Mouse (Mus musculus): ENCODE data around the gene Arid5b.

Arid5b gene

GRCm38 (mm10) chr10:68159759-68160158 is 118.8 kb downstream of the Arid5b start:
- no peak for DNase-seq

GRCm38 (mm10) chr10:68158555-68158954 is 120.0 kb downstream of the Arid5b start:
- no peak for DNase-seq

- DNase-seq, result no peak
These were observed 121.0 kb downstream of the Arid5b start for GRCm38 (mm10) chr10:68157511-68157910.

DNA sequence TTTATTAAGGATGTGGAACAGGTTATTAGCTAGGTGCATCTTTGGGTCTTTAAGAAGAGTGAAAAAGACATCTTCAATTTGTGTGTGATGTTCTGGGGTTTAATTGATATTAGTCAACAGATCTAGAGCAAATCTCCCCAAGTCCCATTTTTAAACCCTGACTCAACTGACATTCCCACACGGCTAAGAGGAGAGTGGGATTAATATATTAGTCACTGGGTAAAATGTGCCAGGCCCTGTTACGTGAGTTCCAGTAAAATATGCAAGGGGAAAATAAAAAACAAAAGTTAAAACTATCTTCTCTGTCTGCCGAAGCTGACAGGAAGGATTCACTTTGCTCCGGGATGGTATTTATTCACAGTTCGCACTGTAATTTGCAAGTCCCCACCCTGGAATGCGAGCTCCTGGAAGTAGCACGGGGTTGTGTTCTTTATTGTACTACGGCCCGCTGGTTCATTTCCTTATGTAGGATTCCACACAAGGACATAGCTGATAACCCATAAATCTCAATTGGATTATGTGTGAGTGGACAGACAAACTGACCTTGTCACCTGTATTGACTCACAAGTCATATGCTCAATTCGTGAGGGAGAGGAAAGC is 121.8 kb downstream of the Arid5b start:
- DNase-seq, result no peak

DNA sequence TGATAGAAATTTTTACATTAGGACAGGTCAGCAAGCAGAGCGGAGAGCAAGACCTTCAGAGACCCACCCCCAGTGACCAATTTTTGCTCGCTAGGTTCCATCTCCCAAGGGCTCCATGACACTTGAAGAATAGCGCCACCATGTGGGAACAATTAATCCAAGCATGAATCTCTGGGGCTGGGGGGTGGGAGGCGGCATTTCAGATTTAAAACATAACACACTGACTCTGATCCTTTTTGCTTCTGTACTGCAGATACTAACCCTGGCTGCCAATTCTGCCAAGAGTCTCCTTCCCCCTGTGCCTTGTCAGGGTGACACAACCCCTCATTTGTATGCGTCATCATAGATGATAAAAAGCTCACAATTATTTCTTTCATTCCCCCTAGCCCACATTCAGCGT is 122.4 kb downstream of the Arid5b start:
- no peak for DNase-seq

DNA sequence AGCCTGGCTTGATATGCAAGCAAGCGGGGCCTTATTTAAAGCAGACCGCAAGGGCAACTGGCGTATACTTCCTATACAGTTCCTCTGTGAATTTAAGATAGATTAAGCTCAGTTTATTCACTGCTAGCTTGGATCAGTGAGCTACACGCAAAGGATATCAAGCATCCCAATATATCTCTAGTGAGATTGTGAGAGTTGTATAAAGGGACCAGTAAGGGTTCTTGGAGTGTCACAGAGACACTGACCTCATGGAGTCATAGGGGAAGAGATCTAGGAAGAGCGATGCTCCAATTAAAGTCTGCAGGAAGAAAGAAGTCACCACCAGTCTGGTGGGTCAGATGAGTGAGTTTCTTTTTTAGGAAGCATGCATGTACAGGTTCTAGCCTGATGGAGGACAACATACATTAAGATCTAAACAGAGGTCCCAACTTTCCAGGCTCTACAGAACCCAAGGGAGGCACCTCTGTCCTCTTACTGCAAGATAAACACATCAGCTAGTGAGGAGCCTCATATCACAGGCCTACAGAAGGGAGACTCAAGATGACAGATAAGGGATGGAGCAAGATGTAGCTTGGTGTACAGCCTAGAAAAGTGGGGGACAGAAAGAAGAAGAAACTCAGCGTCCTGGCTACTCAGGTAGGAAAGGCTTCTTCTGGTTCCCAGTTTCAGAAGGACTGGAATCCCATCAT is 123.0 kb downstream of the Arid5b start:
- DNase-seq, result no peak

DNA sequence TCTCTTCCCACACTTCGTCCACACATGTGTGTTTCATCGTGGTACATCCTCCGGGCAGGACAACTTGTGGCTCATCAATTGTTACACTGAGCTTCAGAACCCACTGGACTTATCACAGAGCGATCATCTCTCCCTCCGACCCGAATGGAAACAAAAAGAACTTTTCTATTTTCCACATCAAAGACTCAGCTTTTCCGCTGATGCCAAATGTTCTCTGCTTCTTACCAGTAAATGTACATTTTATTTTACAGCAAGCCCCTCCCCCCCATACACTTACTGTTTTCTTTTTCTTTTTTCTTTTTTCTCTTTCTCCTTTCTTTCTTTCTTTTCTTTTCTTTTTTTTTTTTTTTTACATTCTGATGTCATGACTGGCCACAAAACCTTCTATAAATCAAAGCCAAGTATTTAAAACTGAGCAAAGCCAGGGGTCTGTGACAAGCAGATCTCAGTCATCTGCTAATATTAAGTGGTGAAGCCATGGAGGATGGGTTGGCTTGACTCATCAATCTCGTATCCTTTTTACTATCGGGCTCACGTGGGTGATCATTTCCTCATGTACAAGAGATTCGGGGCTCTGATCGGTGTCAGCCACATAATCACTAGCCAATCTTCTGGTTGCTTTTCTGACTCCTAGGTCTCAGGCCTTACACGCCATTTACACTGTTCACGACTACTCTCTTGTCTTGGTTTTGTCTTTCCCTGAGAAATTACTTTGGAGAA is 124.3 kb downstream of the Arid5b start:
- DNase-seq, result no peak

- no peak for DNase-seq
These were observed 125.0 kb downstream of the Arid5b start for GRCm38 (mm10) chr10:68153344-68154045.

GRCm38 (mm10) chr10:68148495-68148894 is 130.0 kb downstream of the Arid5b start:
- no peak for DNase-seq

DNA sequence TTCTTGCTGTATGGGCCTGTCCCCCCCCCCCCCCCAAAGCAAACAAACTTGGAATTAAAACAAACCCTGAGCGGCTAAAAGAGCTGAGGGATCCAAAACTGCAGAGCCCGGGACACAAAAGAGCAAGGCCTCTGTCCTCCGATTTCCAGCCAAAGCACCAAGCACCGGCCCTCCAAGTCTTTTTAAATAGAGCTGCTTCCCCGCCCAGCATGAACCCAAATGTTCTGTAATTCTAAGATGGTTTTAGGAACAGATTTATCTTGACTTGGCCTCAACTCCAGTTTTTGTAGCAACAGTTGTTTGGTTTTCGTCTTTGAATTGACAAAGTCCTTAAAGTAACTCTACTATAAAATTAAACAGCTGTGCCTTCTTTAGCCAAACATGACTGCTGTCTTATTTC is 130.8 kb downstream of the Arid5b start:
- no peak for DNase-seq

DNA sequence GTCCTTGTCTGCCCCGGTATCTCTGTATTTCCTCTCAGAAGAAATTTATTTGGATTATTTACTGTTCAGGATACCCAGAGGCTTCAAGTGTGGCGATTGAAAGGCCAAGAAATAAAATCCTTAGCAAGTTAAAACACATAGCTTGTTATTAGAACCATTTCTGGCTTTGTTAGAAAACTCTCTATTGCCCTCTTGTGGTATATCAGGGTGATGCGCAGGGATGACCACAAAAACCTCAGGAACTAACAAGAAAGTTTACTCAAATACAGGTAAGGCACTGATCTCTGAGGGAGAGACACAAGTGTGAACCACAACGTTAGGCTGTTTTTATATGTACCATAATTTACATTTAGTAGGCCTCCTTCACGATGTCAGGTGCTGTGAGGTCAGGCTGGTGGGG is 131.7 kb downstream of the Arid5b start:
- peak in 1 of 2 experiments; percentile 44 for DNase-seq

DNA sequence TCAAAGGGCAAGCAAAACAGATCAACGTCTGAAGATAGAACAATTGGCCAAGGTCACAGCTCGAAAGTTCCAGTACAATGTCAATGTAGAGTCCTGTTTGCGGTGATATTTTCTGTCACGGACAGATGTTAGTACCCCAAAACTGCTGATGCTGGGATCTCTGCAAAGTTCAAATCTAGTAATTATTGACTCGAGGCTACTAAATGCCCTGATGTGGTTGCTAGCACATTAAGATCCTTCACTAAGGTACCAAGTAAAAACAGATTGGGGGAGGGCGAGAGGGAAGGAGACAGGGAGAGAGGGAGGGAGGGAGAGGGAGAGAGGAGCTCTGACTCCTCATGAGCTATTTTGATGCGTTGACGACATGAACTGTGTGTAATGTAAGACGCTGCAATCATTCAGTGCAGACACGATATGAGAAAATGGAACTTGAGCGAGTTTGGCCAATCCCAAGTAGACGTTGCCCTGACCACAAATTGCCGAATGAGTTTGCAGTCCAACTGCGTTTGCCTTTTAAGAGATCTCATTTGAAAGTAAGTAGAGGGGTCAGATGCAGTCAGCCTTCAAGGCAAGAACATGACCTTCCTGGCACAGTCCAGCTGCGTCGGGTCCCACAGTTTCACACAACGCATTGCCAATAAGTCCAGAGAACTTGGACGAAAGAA is 133.1 kb downstream of the Arid5b start:
- DNase-seq, result no peak

GRCm38 (mm10) chr10:68142501-68142900 is 136.0 kb downstream of the Arid5b start:
- DNase-seq, result no peak

DNA sequence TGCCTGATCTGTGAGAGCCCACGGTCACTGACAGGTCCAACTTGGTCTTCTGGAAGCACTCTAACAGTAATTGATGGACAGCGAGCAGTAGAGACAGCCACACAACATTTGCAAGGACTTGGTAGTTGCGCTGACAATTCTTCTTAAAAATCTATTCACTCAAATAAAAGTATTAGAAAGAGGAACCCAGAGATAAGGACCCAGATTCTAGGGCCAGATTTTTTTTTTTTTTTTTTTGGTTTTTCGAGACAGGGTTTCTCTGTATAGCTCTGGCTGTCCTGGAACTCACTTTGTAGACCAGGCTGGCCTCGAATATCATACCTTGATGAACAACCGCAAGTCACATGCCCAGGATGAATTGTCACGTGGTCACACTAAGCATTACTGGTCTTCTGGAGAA is 137.0 kb downstream of the Arid5b start:
- DNase-seq, result no peak

DNA sequence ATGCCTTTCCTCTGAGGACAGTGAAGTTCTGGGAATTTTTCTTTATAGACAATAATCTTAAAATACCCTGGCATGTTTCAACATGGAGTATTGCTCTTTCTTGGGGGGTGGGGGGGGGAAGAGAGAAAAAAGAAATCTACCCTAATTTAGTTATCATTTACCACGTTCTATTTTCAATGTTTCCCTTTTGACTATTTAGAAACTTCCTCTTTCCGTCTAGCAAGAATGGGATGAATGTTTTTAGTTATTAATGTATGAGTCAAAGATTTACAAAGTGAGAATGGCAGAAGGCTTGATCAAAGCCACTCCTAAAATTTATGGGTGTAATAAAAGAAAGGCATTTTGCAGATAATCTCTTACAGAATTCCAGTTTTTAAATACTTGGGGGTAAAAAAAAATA is 137.7 kb downstream of the Arid5b start:
- no peak for DNase-seq

GRCm38 (mm10) chr10:68140306-68140705 is 138.2 kb downstream of the Arid5b start:
- no peak for DNase-seq

GRCm38 (mm10) chr10:68138123-68138522 is 140.4 kb downstream of the Arid5b start:
- no peak for DNase-seq

- DNase-seq, result no peak
These were observed 141.2 kb downstream of the Arid5b start for GRCm38 (mm10) chr10:68137151-68137833.

- DNase-seq, result peak; percentile 36 to 39
These were observed 142.0 kb downstream of the Arid5b start for GRCm38 (mm10) chr10:68136480-68137083.

- DNase-seq, result no peak
These were observed 142.5 kb downstream of the Arid5b start for GRCm38 (mm10) chr10:68136051-68136450.

DNA sequence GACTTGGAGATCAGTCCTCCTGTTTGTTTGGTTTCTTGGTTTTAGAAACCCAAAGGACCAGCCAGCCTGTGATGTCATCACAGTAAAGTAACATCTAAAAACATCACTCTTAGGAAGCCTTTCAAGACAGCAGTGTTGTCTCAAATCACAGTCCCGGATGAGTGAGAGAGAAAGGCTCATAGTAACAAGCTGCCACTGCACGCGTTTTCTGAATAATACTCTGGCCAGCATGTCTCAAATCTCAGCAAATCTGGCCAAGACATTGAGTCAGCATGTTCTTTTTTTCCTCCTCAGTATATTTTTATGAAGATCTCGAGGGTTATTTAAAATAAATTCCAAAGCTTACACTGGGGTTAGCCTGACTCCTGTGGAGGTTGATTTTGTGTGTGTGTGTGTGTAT is 143.1 kb downstream of the Arid5b start:
- DNase-seq, result no peak

DNA sequence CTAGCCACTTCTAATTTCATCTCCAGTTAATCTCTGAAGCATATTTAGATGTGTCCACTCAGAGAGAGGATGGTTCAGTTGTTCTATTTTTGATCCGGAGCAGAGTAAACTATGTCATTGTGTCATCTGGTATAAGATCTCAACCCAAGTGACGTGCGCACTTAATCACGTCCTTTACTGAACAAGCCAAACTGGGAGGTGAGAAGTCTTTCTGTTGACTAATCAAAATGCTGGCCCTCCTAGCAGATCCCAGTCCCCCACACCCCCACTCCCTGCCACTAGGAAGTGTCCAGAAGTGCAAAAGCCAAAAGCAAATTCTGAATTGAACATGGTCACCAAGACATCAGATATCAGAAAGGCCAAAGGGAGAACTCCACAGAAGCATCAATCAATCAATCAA is 144.0 kb downstream of the Arid5b start:
- DNase-seq, result no peak
